In the genomic region with DNA sequence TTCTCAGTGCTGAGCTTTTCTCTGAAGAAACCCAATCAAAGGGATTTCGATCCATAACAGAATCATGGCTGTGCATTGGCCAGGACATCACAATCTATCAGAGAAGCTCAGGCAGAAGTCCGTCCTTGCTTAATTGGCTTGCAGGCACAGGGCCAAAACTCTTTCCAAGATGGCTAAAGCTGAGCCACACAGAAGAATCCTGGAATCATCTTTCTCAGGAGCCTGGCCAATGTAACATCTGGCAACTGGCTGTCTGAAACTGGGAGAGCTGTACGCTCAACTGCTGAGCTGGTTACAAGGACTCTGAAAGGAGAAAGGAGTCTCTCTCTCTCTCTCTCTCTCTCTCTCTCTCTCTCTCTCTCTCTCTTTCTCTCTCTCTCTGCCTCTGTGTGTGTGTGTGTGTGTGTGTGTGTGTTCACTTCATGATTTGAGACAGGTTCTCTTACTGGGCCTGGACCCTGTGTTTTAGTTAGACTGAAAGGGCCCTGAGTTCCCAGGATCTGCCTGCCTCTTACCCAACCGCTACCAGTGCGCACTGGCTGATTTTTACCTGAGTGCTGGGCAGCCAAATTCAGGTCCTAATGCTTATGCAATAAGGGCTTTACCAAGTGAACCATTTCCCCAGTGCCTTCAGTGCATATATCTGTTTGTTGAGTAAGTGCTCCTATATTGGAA, we compare ENCODE assay signal across 8 mouse cellular contexts.
DNase-seq lines count a peak whose midpoint lies in the region; ATAC-seq and TF ChIP-seq lines count a peak whose summit lies in the region.

No protein-coding gene starts in this region.

- no peak overlapping the region for H3K4me3 ChIP-seq in kidney, postnatal 0 days (replicated peaks; ENCODE audit: low read depth, low read length)
- no peak overlapping the region for H3K4me3 ChIP-seq in kidney, embryonic 15.5 days (replicated peaks)
- no peak overlapping the region for H3K4me3 ChIP-seq in forebrain, postnatal 0 days (ENCODE audit: low read depth, low read length)

- no peak overlapping the region for H3K27ac ChIP-seq in kidney, postnatal 0 days
- no peak overlapping the region for H3K27ac ChIP-seq in kidney, embryonic 15.5 days
- no peak overlapping the region for H3K27ac ChIP-seq in forebrain, postnatal 0 days (ENCODE audit: low read depth, low read length)

- no peaks in the 10 kb centered on the region for H3K4me1 ChIP-seq in kidney, postnatal 0 days (replicated peaks; ENCODE audit: insufficient read depth, low read length)
- H3K4me1 ChIP-seq in kidney, embryonic 15.5 days = no peaks in the 10 kb centered on the region
- H3K4me1 ChIP-seq in forebrain, postnatal 0 days (ENCODE audit: insufficient read depth) = peaks cover 9% of the 10 kb centered on the region; the same call in 1 of the 2 replicates

- ATAC-seq in kidney, postnatal 0 days (replicated peaks; ENCODE audit: low FRiP score, low read depth) = no peak
- ATAC-seq in kidney, embryonic 15.5 days (replicated peaks; ENCODE audit: low FRiP score) = no peak
- ATAC-seq in forebrain, postnatal 0 days = no peak
- ATAC-seq in erythroblast, adult 5-6 weeks (replicated peaks; ENCODE audit: low FRiP score, poor library complexity, severe bottlenecking) = no peak

- H3K27me3 ChIP-seq in kidney, postnatal 0 days (ENCODE audit: insufficient read depth, low read length) = no peaks in the 10 kb centered on the region
- H3K27me3 ChIP-seq in kidney, embryonic 15.5 days = no peaks in the 10 kb centered on the region
- H3K27me3 ChIP-seq in forebrain, postnatal 0 days (ENCODE audit: insufficient read depth, low read length) = no peaks in the 10 kb centered on the region

- no peak overlapping the region for H3K9ac ChIP-seq in kidney, postnatal 0 days (ENCODE audit: low read depth, low read length)
- H3K9ac ChIP-seq in kidney, embryonic 15.5 days = no peak overlapping the region
- no peak overlapping the region for H3K9ac ChIP-seq in forebrain, postnatal 0 days

- no peak overlapping the region for H3K4me2 ChIP-seq in kidney, postnatal 0 days (ENCODE audit: low read length)
- H3K4me2 ChIP-seq in kidney, embryonic 15.5 days = no peak overlapping the region
- no peak overlapping the region for H3K4me2 ChIP-seq in forebrain, postnatal 0 days (ENCODE audit: low read depth)

- WGBS in kidney, postnatal 0 days = 80% methylated on average over 5 of the region's 5 CpGs
- WGBS in kidney, embryonic 15.5 days = 84% methylated on average over 5 of the region's 5 CpGs
- WGBS in forebrain, postnatal 0 days = 67% methylated on average over 5 of the region's 5 CpGs

- no peak for TF ChIP-seq CTCF in kidney, postnatal 0 days (IDR thresholded peaks at IDR 0.05; ENCODE audit: low read depth)
- no peak for TF ChIP-seq CTCF in forebrain, postnatal 0 days (IDR thresholded peaks at IDR 0.05; ENCODE audit: low read depth)

- peak; percentile 7 for DNase-seq in kidney, postnatal 0 days (ENCODE audit: low spot score)
- DNase-seq in forebrain, postnatal 0 days = peak; percentile 21
- DNase-seq in heart, adult 8-10 months (ENCODE audit: low spot score) = peak; percentile 33
- peak; percentile 52 to 65 for DNase-seq in lung, postnatal 4 days
- DNase-seq in right cerebral cortex, postnatal 14 days = no peak
- DNase-seq in kidney, adult 9 months = no peak

- H3K36me3 ChIP-seq in kidney, postnatal 0 days (ENCODE audit: insufficient read depth, low read length) = no peaks in the 10 kb centered on the region
- H3K36me3 ChIP-seq in kidney, embryonic 15.5 days = no peaks in the 10 kb centered on the region
- H3K36me3 ChIP-seq in forebrain, postnatal 0 days (ENCODE audit: insufficient read depth) = no peaks in the 10 kb centered on the region

- H3K9me3 ChIP-seq in kidney, postnatal 0 days (replicated peaks; ENCODE audit: low read length) = no peaks in the 10 kb centered on the region
- H3K9me3 ChIP-seq in kidney, embryonic 15.5 days (replicated peaks) = no peaks in the 10 kb centered on the region
- H3K9me3 ChIP-seq in forebrain, postnatal 0 days (ENCODE audit: low read length) = no peaks in the 10 kb centered on the region

Comparison
In these comparisons a context has a peak if more than half of its experiments do, and no peak if none do; other contexts are left out.
1. DNase-seq: peak in kidney, postnatal 0 days (single experiment), forebrain, postnatal 0 days (single experiment), heart, adult 8-10 months (single experiment) and lung, postnatal 4 days (2 of 2); none in right cerebral cortex, postnatal 14 days (single experiment) and kidney, adult 9 months (single experiment).